Mouse (Mus musculus) WW6 (cell line): ENCODE data around the gene Trim65.
"Not testable (repeated sequence)": the region's sequence is repeated elsewhere in the genome, so short reads cannot be mapped to it uniquely, and the experiment has no call there.

Source experiments
- DNase-seq: peaks from one replicate; pipeline ENCODE4 v3.0.0-alpha.2; 2013; ENCODE audit warnings: low read depth, low spot score

Trim65 gene

DNA sequence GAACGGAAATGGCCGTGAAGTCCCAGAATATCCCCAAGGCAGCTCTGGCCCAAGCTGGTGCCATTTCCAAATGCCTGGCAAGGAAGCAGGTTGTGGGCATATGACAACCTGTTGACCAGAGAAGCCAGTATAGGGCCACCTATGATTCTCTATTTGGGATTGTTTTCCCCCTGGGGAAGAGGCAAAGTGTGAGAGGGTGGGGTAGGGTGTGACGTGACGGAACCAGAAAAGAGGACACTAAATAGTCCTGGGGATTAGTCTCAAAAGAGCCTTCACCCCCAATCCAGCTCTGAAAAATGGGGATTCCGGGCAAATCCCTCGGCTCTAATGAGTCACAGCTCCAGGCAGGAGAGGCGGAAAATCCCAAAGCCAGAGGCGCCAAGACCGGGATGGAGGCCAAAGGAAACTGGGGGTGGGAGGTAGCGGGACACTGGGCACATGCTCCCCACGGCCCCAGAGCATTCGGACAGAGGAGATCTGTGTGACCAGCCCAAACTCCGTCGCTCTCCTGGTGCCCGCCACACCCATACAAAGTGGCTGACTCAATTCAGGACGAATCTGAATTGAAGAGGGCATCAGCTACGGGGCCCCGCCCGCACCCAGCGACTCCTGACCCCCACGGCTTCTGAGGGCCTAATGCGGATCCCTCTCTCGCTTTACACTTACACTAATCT lies 22.3 kb downstream of the Trim65 start:
- DNase-seq = no peak

GRCm38 (mm10) chr11:116107777-116108285 lies 23.1 kb downstream of the Trim65 start:
- DNase-seq = no peak

- DNase-seq = no peak
Observed at GRCm38 (mm10) chr11:116106963-116107776, 23.8 kb downstream of the Trim65 start.

GRCm38 (mm10) chr11:116106154-116106962 lies 24.6 kb downstream of the Trim65 start:
- DNase-seq = no peak

DNA sequence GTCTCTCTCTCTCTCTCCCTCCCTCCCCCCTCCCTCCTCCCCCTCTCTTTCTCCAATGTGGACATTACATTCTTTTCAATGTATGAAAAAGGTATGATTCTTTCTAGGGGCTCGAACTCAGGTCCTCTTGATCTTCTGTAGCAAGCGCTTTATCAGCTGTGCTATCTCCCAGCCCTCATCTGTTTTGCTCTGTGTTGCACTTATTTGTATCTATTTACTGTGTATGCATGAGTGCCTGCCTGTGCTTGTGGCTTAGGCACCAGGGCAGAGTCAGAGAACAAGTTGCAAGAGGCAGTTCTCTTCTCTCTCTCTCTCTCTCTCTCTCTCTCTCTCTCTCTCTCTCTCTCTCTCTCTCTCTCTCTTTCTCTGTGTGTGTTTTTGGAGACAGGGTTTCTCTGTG lies 25.9 kb downstream of the Trim65 start:
- DNase-seq = no peak

DNA sequence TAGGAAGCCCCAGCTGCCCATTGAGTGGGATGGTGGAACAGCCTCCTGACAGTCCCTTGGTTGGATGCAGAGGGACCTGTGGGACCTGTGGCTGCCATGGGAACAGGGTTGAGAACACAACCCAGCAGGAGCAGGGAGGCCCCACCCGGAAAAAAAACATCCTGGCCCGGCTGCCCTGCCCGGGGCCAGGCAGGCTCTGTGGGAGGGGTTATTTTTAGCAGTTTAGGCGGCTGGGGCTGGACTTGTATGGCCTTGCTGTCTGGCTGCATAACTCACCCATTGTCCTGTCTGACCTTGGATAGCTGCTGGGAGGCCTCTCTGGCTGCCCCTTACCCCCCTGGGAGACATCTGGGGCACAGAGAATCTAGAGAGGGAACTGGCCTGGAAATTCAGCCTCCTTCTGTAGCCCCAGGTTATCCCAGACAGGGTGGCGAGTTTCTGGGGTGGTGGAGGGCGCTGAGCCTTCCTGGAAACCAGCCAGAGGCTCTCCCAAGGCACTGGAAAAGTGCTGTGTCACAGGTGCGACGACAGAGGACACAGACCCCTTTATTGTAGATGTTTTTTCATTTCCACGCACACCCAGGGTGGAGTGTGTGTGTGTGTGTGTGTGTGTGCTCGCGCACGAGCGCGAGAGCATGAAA lies 26.8 kb downstream of the Trim65 start:
- no peak for DNase-seq

DNA sequence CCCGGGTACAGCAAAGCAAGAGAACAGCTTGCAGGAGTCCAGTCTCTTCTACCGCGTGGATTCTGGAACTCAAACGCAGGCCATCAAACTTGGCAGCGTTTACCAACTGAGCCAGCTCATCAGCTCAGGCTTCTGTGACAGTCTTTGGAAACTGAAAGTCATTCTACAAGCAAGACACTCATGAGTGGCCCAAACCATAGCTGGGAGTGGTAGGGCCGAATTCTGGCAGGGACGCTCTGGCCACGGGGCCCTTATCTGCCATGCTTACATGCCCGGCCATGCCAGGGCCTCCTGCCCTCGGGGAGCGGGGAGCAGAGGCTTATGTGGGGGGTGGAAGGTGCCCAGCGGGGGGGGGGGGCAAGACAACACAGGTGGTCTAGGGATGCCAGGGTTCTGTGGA lies 27.4 kb downstream of the Trim65 start:
- DNase-seq = no peak

GRCm38 (mm10) chr11:116102472-116102871 lies 28.5 kb downstream of the Trim65 start:
- no peak for DNase-seq

DNA sequence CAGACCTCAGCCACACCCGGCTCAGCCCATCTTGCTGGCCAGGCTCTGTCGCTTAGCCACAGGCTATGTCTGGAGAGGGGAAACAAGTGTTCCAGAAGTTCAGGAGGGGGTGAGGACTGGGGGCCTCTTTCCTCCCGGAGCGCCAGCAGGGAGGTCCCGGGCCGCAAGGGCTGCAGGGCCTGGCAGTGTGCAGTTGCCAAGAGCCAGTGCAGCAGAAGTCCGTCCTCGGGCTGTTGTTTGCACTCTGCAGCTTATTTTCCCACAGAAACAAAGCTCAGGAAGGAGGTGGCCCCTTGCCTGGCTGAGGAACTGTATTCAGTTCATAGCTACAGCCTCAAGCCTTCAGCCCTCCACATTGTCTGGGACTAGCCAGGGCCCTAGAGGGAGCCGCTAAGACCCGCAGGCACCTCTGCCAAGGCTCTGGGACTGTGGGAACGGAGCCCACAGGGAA lies 29.0 kb downstream of the Trim65 start:
- DNase-seq = no peak

DNA sequence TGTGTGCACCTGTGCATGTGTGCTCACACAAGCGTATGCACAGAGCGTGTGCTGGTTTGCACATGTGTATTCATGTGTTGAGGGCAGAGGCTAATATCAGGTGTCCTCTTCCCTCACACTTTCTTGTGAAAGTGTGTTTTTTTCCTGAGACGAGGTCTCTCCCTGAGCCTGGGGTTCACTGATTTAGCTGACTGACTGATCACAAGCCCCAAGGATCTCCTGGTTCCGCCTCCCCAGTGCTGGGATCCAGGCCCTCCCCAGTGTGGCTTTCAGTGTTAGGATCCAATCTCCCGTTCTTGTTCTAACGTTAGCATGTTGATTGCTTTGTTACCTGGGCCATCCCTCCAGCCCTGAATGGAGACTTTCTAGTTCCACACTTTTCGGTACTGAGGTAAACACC lies 30.1 kb downstream of the Trim65 start:
- DNase-seq = no peak

DNA sequence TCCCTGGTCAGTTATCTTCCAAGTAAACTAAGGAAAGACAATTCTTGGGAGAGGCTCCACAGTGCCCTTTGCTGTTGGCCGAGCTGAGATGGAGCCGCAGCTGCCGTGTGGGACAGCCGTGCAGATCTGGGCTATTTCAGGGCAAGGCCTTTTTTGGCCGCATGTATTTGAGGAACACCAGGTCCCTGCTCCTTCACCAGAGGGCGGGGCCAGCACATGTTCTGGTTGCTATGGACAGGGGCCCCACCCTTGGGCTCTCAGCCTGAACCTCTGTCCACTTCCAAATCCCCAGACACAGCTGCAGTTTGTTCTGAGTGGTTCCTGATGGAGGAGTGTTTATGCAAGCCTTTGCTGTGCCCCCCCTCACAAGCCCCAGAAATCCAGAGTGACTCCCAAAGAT lies 30.5 kb downstream of the Trim65 start:
- no peak for DNase-seq

- DNase-seq = no peak
Observed at GRCm38 (mm10) chr11:116099462-116099861, 31.5 kb downstream of the Trim65 start.

DNA sequence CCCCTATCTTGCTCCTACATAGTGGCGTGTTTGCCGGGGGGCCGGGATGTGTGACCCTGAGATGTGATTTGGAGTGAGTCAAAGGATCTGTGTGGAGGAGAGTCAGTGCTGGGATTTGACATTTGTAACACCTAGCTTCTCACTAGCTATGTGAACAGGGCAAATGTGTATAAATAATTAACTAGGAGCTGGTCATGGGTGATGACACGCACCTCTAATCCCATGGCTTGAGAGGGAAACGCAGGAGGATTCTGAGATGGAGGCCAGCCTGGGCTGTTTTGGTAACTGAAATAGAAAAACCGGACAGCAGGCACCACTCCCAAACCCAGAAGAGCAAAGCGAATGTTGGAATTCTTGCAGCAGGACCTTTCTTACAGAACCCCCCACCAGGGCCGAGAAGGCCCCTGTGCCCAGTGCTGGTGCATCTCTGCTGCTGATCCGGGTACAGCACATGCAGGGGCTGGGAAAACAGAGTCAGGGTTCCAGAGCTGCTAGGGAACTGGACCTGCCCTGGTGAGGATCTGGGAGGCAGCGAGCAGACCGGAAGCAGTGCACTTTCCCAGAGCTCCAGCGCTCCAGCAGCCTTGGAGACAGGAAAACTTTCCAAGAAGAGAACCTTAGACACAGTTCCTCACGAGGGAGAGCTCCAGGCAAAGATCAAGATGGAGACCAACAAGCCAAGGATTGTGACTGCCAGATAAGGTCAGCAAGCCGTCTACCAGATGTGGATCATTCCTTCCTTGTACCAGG lies 32.0 kb downstream of the Trim65 start:
- no peak for DNase-seq

- DNase-seq = peak; percentile 88
Observed at GRCm38 (mm10) chr11:116096213-116097108, 34.5 kb downstream of the Trim65 start.

GRCm38 (mm10) chr11:116095573-116095972 lies 35.4 kb downstream of the Trim65 start:
- no peak for DNase-seq

- DNase-seq = no peak
Observed at GRCm38 (mm10) chr11:116093771-116094565, 37.0 kb downstream of the Trim65 start.

GRCm38 (mm10) chr11:116092959-116093358 lies 38.0 kb downstream of the Trim65 start:
- DNase-seq = not testable (repeated sequence)

- no peak for DNase-seq
Observed at GRCm38 (mm10) chr11:116091591-116091990, 39.3 kb downstream of the Trim65 start.

GRCm38 (mm10) chr11:116089545-116089944 lies 41.4 kb downstream of the Trim65 start:
- DNase-seq = no peak
